Mouse (Mus musculus) heart, postnatal 0 days (tissue): ENCODE measurements around the gene Pex11a.

Experiments
- CTCF ChIP-seq: IDR thresholded peaks from 2 replicates; pipeline ENCODE4 v1.5.1; 2016; ENCODE audit warnings: antibody characterized with exemption, control low read depth, low read depth
- EP300 ChIP-seq: IDR thresholded peaks from 2 replicates; pipeline ENCODE4 v1.6.1; 2016; ENCODE audit warnings: antibody characterized with exemption, low read depth

DNA sequence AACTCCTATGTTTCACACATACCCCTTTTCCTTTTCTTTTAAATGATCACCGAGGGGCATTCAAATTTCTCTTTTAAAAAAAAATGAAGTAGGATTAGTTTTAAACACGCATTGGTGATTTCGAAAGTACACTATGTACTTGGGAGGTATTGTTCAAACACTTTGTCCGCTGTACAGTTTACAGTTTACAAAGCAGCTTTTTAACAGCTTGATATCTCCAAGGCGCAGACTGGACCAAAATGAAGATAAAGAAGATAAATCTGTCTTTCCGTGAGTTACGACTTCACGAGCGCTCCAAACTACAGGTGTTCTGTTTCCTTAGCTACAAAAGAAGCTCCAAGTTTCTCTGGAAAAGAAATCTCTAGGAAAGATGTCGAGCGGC is 663 bp downstream of the Pex11a start:
- no peak for TF ChIP-seq CTCF
- no peak for TF ChIP-seq EP300
